Mouse (Mus musculus) MEL (cell line): ENCODE measurements at regions not wholly inside any gene's neighbourhood (a gene's known extent, or its start where the extent isn't known, plus 50 kb on each side); places are given as distances from the start of the nearest gene placed in this dataset.

Experiments
- CTCF ChIP-seq, 3 experiments: IDR thresholded peaks in 2 of 3; conservative IDR thresholded peaks in 1 of 3; 2 replicates each; pipeline ENCODE4 v1.5.1; 2011 to 2012; ENCODE audit warnings: low read length in 3 of 3, low read depth in 2 of 3, mild to moderate bottlenecking in 2 of 3, improper control_type of control experiment in 1 of 3, inconsistent platforms in 1 of 3, mixed read lengths in 1 of 3, moderate library complexity in 1 of 3; ENCODE audit not compliant: control insufficient read depth in 1 of 3, insufficient read depth in 1 of 3, poor library complexity in 1 of 3, severe bottlenecking in 1 of 3
- MAZ ChIP-seq: IDR thresholded peaks from 2 replicates; pipeline ENCODE4 v1.6.1; 2012; ENCODE audit warnings: low read depth, mild to moderate bottlenecking, inconsistent platforms, low read length, improper control_type of control experiment

DNA sequence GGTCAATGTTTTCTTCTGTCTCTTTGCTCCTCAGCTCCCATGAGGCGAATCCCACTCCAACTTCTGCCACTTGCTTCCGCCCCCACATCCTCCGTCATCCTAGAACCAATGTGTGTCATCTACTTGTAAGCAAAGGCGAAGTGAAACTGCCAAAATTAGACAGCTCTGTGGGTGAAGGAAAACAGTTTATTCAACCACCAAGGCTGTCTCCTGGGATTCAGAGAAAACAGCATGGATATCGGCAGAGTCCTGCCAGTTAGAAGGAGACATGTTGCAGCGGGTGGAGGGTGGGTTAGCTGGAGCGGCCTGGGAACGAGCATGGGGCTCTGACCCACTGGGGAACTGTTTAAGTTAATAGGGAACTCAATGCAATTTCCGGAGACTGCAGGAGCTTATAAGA, 52.4 kb upstream of the Enpp6 start:
- TF ChIP-seq MAZ (no peak), CTCF (IDR thresholded peaks at IDR 0.05 in 2 of 3, conservative IDR thresholded peaks at IDR 0.05 in 1 of 3; ENCODE audit: control insufficient read depth in 1 of 3, insufficient read depth in 1 of 3, low read depth in 2 of 3, low read length in 3 of 3, poor library complexity in 1 of 3, severe bottlenecking in 1 of 3) (no peak)
